In genomic region chr4:151130756-151131490, GRCm38 (mm10) we compare ENCODE assay signal across 13 mouse cellular contexts. TPM values are rescaled to one million over a fixed set of nuclear protein-coding genes. Genes with fewer than 3 reads are reported as not detected.
DNase-seq lines count a peak whose midpoint lies in the region; ATAC-seq and TF ChIP-seq lines count a peak whose summit lies in the region.
"Had no signal": no experiment of that assay in that cellular context is flagged by ENCODE, and none has a peak within 500 bp of the region (broad histone marks: within the 10 kb centered on the region; RNA-seq: fewer than 3 reads in every experiment).

No protein-coding gene starts in this region.

- H3K9ac ChIP-seq in embryonic facial prominence, embryonic 13.5 days: no peak overlapping the region
- H3K9ac ChIP-seq in forebrain, embryonic 16.5 days (replicated peaks; ENCODE audit: low read depth, low read length): no peak overlapping the region
- no peak overlapping the region; the same call in 1 of the 2 replicates for H3K9ac ChIP-seq in midbrain, embryonic 14.5 days (replicated peaks; ENCODE audit: low read length)
- H3K9ac ChIP-seq: limb, embryonic 13.5 days had no signal

- no peak for TF ChIP-seq CTCF in lung, adult 2 months (IDR thresholded peaks at IDR 0.05; ENCODE audit: insufficient read depth, low read length)

- 61% methylated on average over 9 of the region's 9 CpGs for WGBS in heart, embryonic 10.5 days
- WGBS in embryonic facial prominence, embryonic 13.5 days: 57% methylated on average over 9 of the region's 9 CpGs
- 43% methylated on average over 9 of the region's 9 CpGs for WGBS in forebrain, embryonic 16.5 days
- 50% methylated on average over 9 of the region's 9 CpGs for WGBS in midbrain, embryonic 14.5 days
- 57% methylated on average over 9 of the region's 9 CpGs for WGBS in lung, adult 2 months

- peak overlapping the region; percentile 31 for H3K27ac ChIP-seq in heart, embryonic 10.5 days
- H3K27ac ChIP-seq in embryonic facial prominence, embryonic 13.5 days: 0 out of 2 replicates have a peak overlapping the region, but pooled peaks have one; percentile 2
- peak overlapping the region; percentile 34; the same call in 1 of the 2 replicates for H3K27ac ChIP-seq in forebrain, embryonic 16.5 days (ENCODE audit: low read length)
- H3K27ac ChIP-seq in midbrain, embryonic 14.5 days (replicated peaks; ENCODE audit: low read depth, low read length): peak overlapping the region; percentile 100
- H3K27ac ChIP-seq: limb, embryonic 13.5 days had no signal

- H3K4me2 ChIP-seq in embryonic facial prominence, embryonic 13.5 days: no peak overlapping the region
- no peak overlapping the region for H3K4me2 ChIP-seq in forebrain, embryonic 16.5 days (ENCODE audit: low read length)
- no peak overlapping the region for H3K4me2 ChIP-seq in midbrain, embryonic 14.5 days (ENCODE audit: low read length)
- H3K4me2 ChIP-seq: limb, embryonic 13.5 days had no signal

- no peaks in the 10 kb centered on the region for H3K36me3 ChIP-seq in heart, embryonic 10.5 days
- H3K36me3 ChIP-seq in embryonic facial prominence, embryonic 13.5 days: no peaks in the 10 kb centered on the region
- no peaks in the 10 kb centered on the region for H3K36me3 ChIP-seq in forebrain, embryonic 16.5 days (ENCODE audit: control insufficient read depth, insufficient read depth)
- H3K36me3 ChIP-seq in midbrain, embryonic 14.5 days (ENCODE audit: control insufficient read depth, insufficient read depth, low read length): peaks cover 4% of the 10 kb centered on the region; the same call in 1 of the 2 replicates
- H3K36me3 ChIP-seq: limb, embryonic 13.5 days had no signal

- peaks cover 39% of the 10 kb centered on the region for H3K4me1 ChIP-seq in heart, embryonic 10.5 days
- peaks cover 44% of the 10 kb centered on the region for H3K4me1 ChIP-seq in embryonic facial prominence, embryonic 13.5 days
- H3K4me1 ChIP-seq in forebrain, embryonic 16.5 days (replicated peaks; ENCODE audit: control insufficient read depth, insufficient read depth, low read length): peaks cover 43% of the 10 kb centered on the region
- peaks cover 41% of the 10 kb centered on the region for H3K4me1 ChIP-seq in midbrain, embryonic 14.5 days (ENCODE audit: control insufficient read depth, insufficient read depth, low read length)
- H3K4me1 ChIP-seq in lung, adult 2 months (ENCODE audit: control insufficient read depth, insufficient read depth, low read length): no peaks in the 10 kb centered on the region

- no peaks in the 10 kb centered on the region for H3K9me3 ChIP-seq in heart, embryonic 10.5 days
- H3K9me3 ChIP-seq in embryonic facial prominence, embryonic 13.5 days: no peaks in the 10 kb centered on the region
- H3K9me3 ChIP-seq in forebrain, embryonic 16.5 days (ENCODE audit: control insufficient read depth, low read length): no peaks in the 10 kb centered on the region
- no peaks in the 10 kb centered on the region for H3K9me3 ChIP-seq in midbrain, embryonic 14.5 days (ENCODE audit: control insufficient read depth, low read length)
- H3K9me3 ChIP-seq: limb, embryonic 13.5 days had no signal

- no peak overlapping the region for H3K4me3 ChIP-seq in heart, embryonic 10.5 days
- no peak overlapping the region for H3K4me3 ChIP-seq in embryonic facial prominence, embryonic 13.5 days
- no peak overlapping the region for H3K4me3 ChIP-seq in forebrain, embryonic 16.5 days (replicated peaks; ENCODE audit: low read length)
- H3K4me3 ChIP-seq in midbrain, embryonic 14.5 days (replicated peaks; ENCODE audit: low read depth, low read length): no peak overlapping the region
- H3K4me3 ChIP-seq in lung, adult 2 months (replicated peaks; ENCODE audit: extremely low read depth, low read depth, low read length): no peak overlapping the region
- H3K4me3 ChIP-seq: layer of hippocampus, adult 2 months; limb, embryonic 13.5 days had no signal

- no peak for ATAC-seq in embryonic facial prominence, embryonic 13.5 days (ENCODE audit: insufficient number of reproducible peaks, insufficient read depth, low FRiP score, low TSS enrichment, low read depth)
- ATAC-seq in forebrain, embryonic 16.5 days: no peak
- no peak for ATAC-seq in midbrain, embryonic 14.5 days (ENCODE audit: low FRiP score, low TSS enrichment)

- H3K27me3 ChIP-seq in heart, embryonic 10.5 days (ENCODE audit: insufficient read depth, poor library complexity, severe bottlenecking): peaks cover 45% of the 10 kb centered on the region
- no peaks in the 10 kb centered on the region for H3K27me3 ChIP-seq in embryonic facial prominence, embryonic 13.5 days
- no peaks in the 10 kb centered on the region for H3K27me3 ChIP-seq in forebrain, embryonic 16.5 days (replicated peaks; ENCODE audit: control insufficient read depth, insufficient read depth, low read length)
- H3K27me3 ChIP-seq in midbrain, embryonic 14.5 days (ENCODE audit: control insufficient read depth, insufficient read depth, low read length): no peaks in the 10 kb centered on the region
- H3K27me3 ChIP-seq: limb, embryonic 13.5 days had no signal

- no peak for DNase-seq in heart, embryonic 10.5 days (ENCODE audit: low spot score)
- DNase-seq in heart, postnatal 10 days: no peak
- DNase-seq in midbrain, embryonic 14.5 days: no peak
- DNase-seq in adrenal gland, postnatal 4 days (ENCODE audit: low spot score in 2 of 2): no peak
- DNase-seq in lung, adult 2 months: no peak
- no peak for DNase-seq in liver
- DNase-seq: lung, postnatal 14 days had no signal

- intact Hi-C loops in heart, postnatal 10 days (cut with DNase I): no loop called here

- TF ChIP-seq POLR2A in lung, adult 2 months (IDR thresholded peaks at IDR 0.05; ENCODE audit: borderline replicate concordance, extremely low read depth, low read depth, low read length): no peak

RNA-seq across cellular contexts. Expression of gene Gm13090, which starts 41.6 kb away (rescaled TPM):
- not detected in 2 replicates for polyA plus RNA-seq in heart, embryonic 10.5 days (2016; fragmentation: Nextera tagmentation; extraction: Ambion mirVana)
- total RNA-seq in heart, postnatal 10 days (2021): not detected
- not detected in 2 replicates for polyA plus RNA-seq in embryonic facial prominence, embryonic 13.5 days (2015; fragmentation: Nextera tagmentation; extraction: Ambion mirVana)
- polyA plus RNA-seq in forebrain, embryonic 16.5 days (2015; fragmentation: Nextera tagmentation; extraction: Ambion mirVana): 0.39 TPM in 1 of 2 replicates, not detected in the other
- 0.50 TPM in 1 of 2 replicates, not detected in the other for polyA plus RNA-seq in midbrain, embryonic 14.5 days (2014; fragmentation: Nextera tagmentation; extraction: Ambion mirVana)
- not detected for total RNA-seq in adrenal gland, postnatal 4 days (2021)
- not detected in 2 replicates for polyA plus RNA-seq in lung, adult 2 months (2012; rRNA removed)
- total RNA-seq: common myeloid progenitor, adult 5-6 weeks; layer of hippocampus, adult 2 months; neutrophil, adult 5-6 weeks had no signal
- polyA plus RNA-seq: limb, embryonic 13.5 days had no signal

Comparison
In these comparisons a context has a peak if more than half of its experiments do, and no peak if none do; other contexts are left out.
1. H3K27ac ChIP-seq: peak in every context shown above with its lines; median percentile 100 in midbrain, embryonic 14.5 days; 34 in forebrain, embryonic 16.5 days; 31 in heart, embryonic 10.5 days; 2 in embryonic facial prominence, embryonic 13.5 days.